Mouse (Mus musculus) right cerebral cortex, postnatal 10 days (tissue): ENCODE data around the gene Cldn1.

Experiments
- DNase-seq, 2 experiments: peaks; one replicate each; pipeline ENCODE4 v3.0.0; 2021; ENCODE audit warnings: low spot score in 2 of 2

The Cldn1 gene

GRCm38 (mm10) chr16:26371325-26372053, at the start of gene Cldn1:
Gene Cldn1, minus strand, starts transcription at chr16:26371841.
- DNase-seq, result peak; percentile 76 to 88

- no peak for DNase-seq
Observed at GRCm38 (mm10) chr16:26418616-26419015, 47.0 kb upstream of the Cldn1 start.

- no peak for DNase-seq
Observed at GRCm38 (mm10) chr16:26404070-26404469, 32.4 kb upstream of the Cldn1 start.

GRCm38 (mm10) chr16:26400971-26401370, 29.3 kb upstream of the Cldn1 start:
- DNase-seq, result peak; percentile 29 to 34

- no peak for DNase-seq
Observed at GRCm38 (mm10) chr16:26400549-26400948, 28.9 kb upstream of the Cldn1 start.

GRCm38 (mm10) chr16:26390936-26391335, 19.3 kb upstream of the Cldn1 start:
- no peak for DNase-seq

- no peak for DNase-seq
Observed at GRCm38 (mm10) chr16:26386159-26386558, 14.5 kb upstream of the Cldn1 start.

GRCm38 (mm10) chr16:26384112-26384649, 12.5 kb upstream of the Cldn1 start:
- DNase-seq, result no peak

GRCm38 (mm10) chr16:26377170-26377569, 5.5 kb upstream of the Cldn1 start:
- no peak for DNase-seq

GRCm38 (mm10) chr16:26370127-26370526, 1.5 kb downstream of the Cldn1 start:
- no peak for DNase-seq

GRCm38 (mm10) chr16:26369044-26369730, 2.5 kb downstream of the Cldn1 start:
- no peak for DNase-seq

- no peak for DNase-seq
Observed at GRCm38 (mm10) chr16:26368121-26368520, 3.5 kb downstream of the Cldn1 start.

- DNase-seq, result no peak
Observed at GRCm38 (mm10) chr16:26360694-26361093, 10.9 kb downstream of the Cldn1 start.

GRCm38 (mm10) chr16:26359619-26360018, 12.0 kb downstream of the Cldn1 start:
- no peak for DNase-seq

GRCm38 (mm10) chr16:26358898-26359297, 12.7 kb downstream of the Cldn1 start:
- DNase-seq, result no peak

- DNase-seq, result no peak
Observed at GRCm38 (mm10) chr16:26357863-26358780, 13.5 kb downstream of the Cldn1 start.

GRCm38 (mm10) chr16:26355513-26355912, 16.1 kb downstream of the Cldn1 start:
- no peak for DNase-seq

- no peak for DNase-seq
Observed at GRCm38 (mm10) chr16:26350786-26351185, 20.9 kb downstream of the Cldn1 start.

- no peak for DNase-seq
Observed at GRCm38 (mm10) chr16:26348809-26349208, 22.8 kb downstream of the Cldn1 start.

- DNase-seq, result no peak
Observed at GRCm38 (mm10) chr16:26316281-26316680, 55.4 kb downstream of the Cldn1 start.

- DNase-seq, result peak; percentile 58 to 70
Observed at GRCm38 (mm10) chr16:26314815-26315214, 56.8 kb downstream of the Cldn1 start.

GRCm38 (mm10) chr16:26309402-26309801, 62.2 kb downstream of the Cldn1 start:
- peak in 1 of 2 experiments; percentile 39 for DNase-seq
